Mouse (Mus musculus): ENCODE measurements around the gene Scly. TPM values are rescaled to one million over a fixed set of nuclear protein-coding genes. Genes with fewer than 3 reads are reported as not detected.

Scly gene
- total and polyA plus RNA-seq, 3 experiments: 23.1 to 48.8 TPM; not detected in 1

DNA sequence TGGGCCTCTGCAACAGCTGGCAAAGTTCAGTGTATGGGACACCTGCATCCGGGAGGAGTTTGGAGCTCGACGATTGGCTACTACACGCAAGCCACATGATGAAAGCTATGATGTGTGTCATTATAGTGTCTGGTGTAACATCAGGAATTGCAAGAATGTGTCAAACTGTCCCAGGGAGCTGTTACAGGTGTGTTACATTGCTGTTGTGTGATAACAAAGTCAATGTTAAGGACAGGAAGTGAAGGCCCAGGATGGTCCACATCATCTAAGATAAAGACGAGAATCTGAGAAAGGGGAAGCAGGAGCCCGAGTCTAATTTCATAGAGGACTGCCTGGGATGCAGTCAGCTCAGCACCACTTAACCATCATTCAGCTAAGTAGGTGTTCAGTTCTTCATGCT, 2.6 kb upstream of the Scly start:
- H3K79me2 ChIP-seq (ENCODE audit: control insufficient read depth, insufficient read depth, low read length, poor library complexity): peaks cover 11% of the 10 kb centered on the region
- H3K36me3 ChIP-seq (ENCODE audit: control insufficient read depth in 1 of 2, insufficient read depth in 2 of 2, low read length in 2 of 2): peaks cover 0 to 26% of the 10 kb centered on the region in 2 experiments; a peak in 2 of 4 replicates
- peaks cover 11 to 26% of the 10 kb centered on the region in 2 experiments for H3K4me1 ChIP-seq (ENCODE audit: control insufficient read depth in 1 of 2, insufficient read depth in 2 of 2, low read length in 2 of 2)
- peak; percentile 82 for DNase-seq (ENCODE audit: low read depth, low spot score)
- H3K4me3 ChIP-seq (ENCODE audit: control insufficient read depth in 1 of 2, insufficient read depth in 1 of 2, low read depth in 2 of 2, low read length in 2 of 2): no peak overlapping the region
- no peaks in the 10 kb centered on the region for H3K9me3 ChIP-seq (replicated peaks; ENCODE audit: insufficient read depth, low read length)
- peak overlapping the region; percentile 64 for H3K27ac ChIP-seq (ENCODE audit: control insufficient read depth, low read depth, low read length)
- TF ChIP-seq ZC3H11A (IDR thresholded peaks at IDR 0.05; ENCODE audit: low read depth, low read length) (no peak), MYB (IDR thresholded peaks at IDR 0.05; ENCODE audit: low read depth, low read length) (peak; percentile 78), ETS1 (IDR thresholded peaks at IDR 0.05; ENCODE audit: low read depth, low read length) (peak; percentile 73; the same call in 1 of the 2 replicates), TCF12 (IDR thresholded peaks at IDR 0.05; ENCODE audit: low read depth, low read length) (peak; percentile 85), MYC (IDR thresholded peaks at IDR 0.05; ENCODE audit: low read depth, low read length) (peak; percentile 56; the same call in 1 of the 2 replicates), EP300 (IDR thresholded peaks at IDR 0.05; ENCODE audit: low read depth in 1 of 2, low read length in 2 of 2) (peak; percentile 89 to 91), MAFK (IDR thresholded peaks at IDR 0.05; ENCODE audit: borderline replicate concordance, low read depth, low read length) (peak; percentile 29; the same call in 1 of the 2 replicates), ZMIZ1 (IDR thresholded peaks at IDR 0.05; ENCODE audit: low read depth, low read length) (no peak), GATA1 (IDR thresholded peaks at IDR 0.05; ENCODE audit: low read depth, low read length) (peak; percentile 88), ELF1 (IDR thresholded peaks at IDR 0.05; ENCODE audit: low read depth, low read length) (0 out of 2 replicates have a peak, but pooled peaks have one; percentile 10), MAZ (IDR thresholded peaks at IDR 0.05; ENCODE audit: low read depth, low read length) (no peak), USF2 (IDR thresholded peaks at IDR 0.05; ENCODE audit: borderline replicate concordance in 1 of 2, insufficient read depth in 1 of 2, low read depth in 1 of 2, low read length in 2 of 2) (no peak), RCOR1 (IDR thresholded peaks at IDR 0.05; ENCODE audit: low read depth, low read length) (peak; percentile 72), SIN3A (IDR thresholded peaks at IDR 0.05; ENCODE audit: low read length) (0 out of 2 replicates have a peak, but pooled peaks have one; percentile 44), USF1 (IDR thresholded peaks at IDR 0.05; ENCODE audit: low read depth, low read length) (no peak), TAL1 (IDR thresholded peaks at IDR 0.05; ENCODE audit: low read length) (peak; percentile 82)
- no peaks in the 10 kb centered on the region for H3K27me3 ChIP-seq (ENCODE audit: control insufficient read depth in 1 of 2, insufficient read depth in 2 of 2, low read length in 2 of 2)
- no peak overlapping the region for H3K9ac ChIP-seq (ENCODE audit: control insufficient read depth, low read depth, low read length, poor library complexity, severe bottlenecking)

DNA sequence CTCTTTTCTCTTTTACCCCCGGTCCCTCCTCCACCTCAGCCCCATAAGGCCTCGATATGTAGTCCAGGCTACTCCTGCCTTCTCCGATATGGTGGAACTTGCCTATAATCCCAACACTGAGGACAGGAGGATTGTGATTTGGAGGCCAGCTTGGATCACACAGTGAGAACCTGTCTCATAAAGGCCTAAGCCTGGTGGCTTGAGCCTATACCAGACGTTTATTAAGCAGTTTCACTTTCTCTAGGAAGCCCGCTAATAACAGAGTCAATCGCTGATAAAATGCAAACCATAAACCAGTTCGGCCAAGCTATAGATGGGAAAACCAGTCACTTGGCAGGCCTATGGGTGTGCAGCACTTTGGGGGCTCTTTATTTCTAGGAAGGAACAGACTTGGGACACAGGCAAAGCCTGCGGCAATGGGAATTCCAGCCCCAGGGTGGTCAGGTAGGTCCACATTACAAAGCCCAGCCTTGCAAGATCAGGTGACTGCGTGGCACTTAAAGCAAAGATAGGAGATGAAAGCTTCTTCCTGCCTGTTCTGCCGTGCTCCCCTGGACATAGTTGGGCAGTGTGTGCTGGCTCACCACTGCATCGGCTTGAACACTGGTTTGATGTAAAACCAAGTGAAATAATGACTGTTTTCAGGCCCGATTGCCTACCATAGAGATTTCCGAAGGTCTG, 1.0 kb downstream of the Scly start:
- Histone ChIP-seq H3K4me1 (ENCODE audit: control insufficient read depth in 1 of 2, insufficient read depth in 2 of 2, low read length in 2 of 2) (peaks cover 14 to 24% of the 10 kb centered on the region in 2 experiments), H3K4me3 (ENCODE audit: control insufficient read depth in 1 of 2, insufficient read depth in 1 of 2, low read depth in 2 of 2, low read length in 2 of 2) (peak overlapping the region; percentile 84 to 92), H3K9ac (ENCODE audit: control insufficient read depth, low read depth, low read length, poor library complexity, severe bottlenecking) (peak overlapping the region; percentile 91), H3K9me3 (replicated peaks; ENCODE audit: insufficient read depth, low read length) (no peaks in the 10 kb centered on the region), H3K36me3 (ENCODE audit: control insufficient read depth in 1 of 2, insufficient read depth in 2 of 2, low read length in 2 of 2) (peaks cover 0 to 25% of the 10 kb centered on the region in 2 experiments; a peak in 2 of 4 replicates), H3K27me3 (ENCODE audit: control insufficient read depth in 1 of 2, insufficient read depth in 2 of 2, low read length in 2 of 2) (no peaks in the 10 kb centered on the region), H3K79me2 (ENCODE audit: control insufficient read depth, insufficient read depth, low read length, poor library complexity) (peaks cover 11% of the 10 kb centered on the region), H3K27ac (ENCODE audit: control insufficient read depth, low read depth, low read length) (peak overlapping the region; percentile 62)
- peak; percentile 58 for DNase-seq (ENCODE audit: low read depth, low spot score)
- 0 out of 2 replicates have a peak, but pooled peaks have one; percentile 14 for TF ChIP-seq MXI1 (IDR thresholded peaks at IDR 0.05; ENCODE audit: low read depth, low read length)
- no peak for TF ChIP-seq KAT2A (conservative IDR thresholded peaks at IDR 0.05; ENCODE audit: low read depth, low read length)
- TF ChIP-seq EP300 (IDR thresholded peaks at IDR 0.05; ENCODE audit: low read depth in 1 of 2, low read length in 2 of 2): no peak
- no peak for TF ChIP-seq CHD1 (IDR thresholded peaks at IDR 0.05; ENCODE audit: low read depth, low read length)
- peak; percentile 52; the same call in 1 of the 2 replicates for TF ChIP-seq USF1 (IDR thresholded peaks at IDR 0.05; ENCODE audit: low read depth, low read length)
- TF ChIP-seq ETS1 (IDR thresholded peaks at IDR 0.05; ENCODE audit: low read depth, low read length): no peak
- TF ChIP-seq ZNF384 (IDR thresholded peaks at IDR 0.05; ENCODE audit: low read depth, low read length): no peak

All from MEL (cell line).